Mouse (Mus musculus): ENCODE measurements at regions not wholly inside any gene's neighbourhood (a gene's known extent, or its start where the extent isn't known, plus 50 kb on each side); places are given as distances from the start of the nearest gene placed in this dataset.
"Not testable (repeated sequence)": the region's sequence is repeated elsewhere in the genome, so short reads cannot be mapped to it uniquely, and the experiment has no call there.

- TF ChIP-seq CTCF, POLR2A (IDR thresholded peaks at IDR 0.05; ENCODE audit: insufficient read depth, low read depth, low read length): not testable (repeated sequence)
These were observed 178.1 kb upstream of the Gdi2 start for GRCm38 (mm10) chr13:3359751-3360260.

Data from olfactory bulb, adult 2 months (tissue).